Mouse (Mus musculus) forebrain, embryonic 16.5 days (tissue): ENCODE data around the gene Cyth1. TPM values are rescaled to one million over a fixed set of nuclear protein-coding genes. Genes with fewer than 3 reads are reported as not detected.

ENCODE experiments used
- ATAC-seq: fragments of 200-750 bp; cut with Nextera tagmentation; 2 replicates; pipeline ENCODE4 v1.8.0; 2017; ENCODE audit warnings: mild to moderate bottlenecking, moderate library complexity
- H3K27ac ChIP-seq: fragments of 300-500 bp; sonication (generic); 2 replicates; pipeline ENCODE4 v1.5.1; 2014; ENCODE audit warnings: low read length, control low read depth
- H3K27me3 ChIP-seq: fragments of 300-500 bp; sonication (generic); replicated peaks from 2 replicates; pipeline ENCODE4 v1.6.1; 2014; ENCODE audit warnings: low read length; ENCODE audit not compliant: control insufficient read depth, insufficient read depth
- H3K36me3 ChIP-seq: fragments of 300-500 bp; sonication (generic); 2 replicates; pipeline ENCODE4 v1.6.1; 2014; ENCODE audit not compliant: control insufficient read depth, insufficient read depth
- H3K4me1 ChIP-seq: fragments of 300-500 bp; sonication (generic); replicated peaks from 2 replicates; pipeline ENCODE4 v1.6.1; 2014; ENCODE audit warnings: low read length; ENCODE audit not compliant: control insufficient read depth, insufficient read depth
- H3K4me2 ChIP-seq: fragments of 300-500 bp; sonication (generic); 2 replicates; pipeline ENCODE4 v1.6.1; 2014; ENCODE audit warnings: mild to moderate bottlenecking, low read length, control low read depth
- H3K4me3 ChIP-seq: fragments of 300-500 bp; sonication (generic); replicated peaks from 2 replicates; pipeline ENCODE4 v1.5.1; 2014; ENCODE audit warnings: mild to moderate bottlenecking, low read length, control low read depth
- H3K9ac ChIP-seq: fragments of 300-500 bp; sonication (generic); replicated peaks from 2 replicates; pipeline ENCODE4 v1.6.1; 2014; ENCODE audit warnings: low read depth, low read length, control low read depth
- H3K9me3 ChIP-seq: fragments of 300-500 bp; sonication (generic); 2 replicates; pipeline ENCODE4 v1.6.1; 2016; ENCODE audit warnings: low read length; ENCODE audit not compliant: control insufficient read depth
- WGBS: fragments of 180-500 bp; shearing (Covaris S2); extraction: QIAGEN DNeasy Blood & Tissue Kit; methylation state at CpG from one replicate; pipeline ENCODE4 v1.1.7; 2014; 5-methylcytosine and 5-hydroxymethylcytosine counted together
- polyA plus RNA-seq: library from polyadenylated mRNA; unstranded; fragments of >200 nt; fragmentation: Nextera tagmentation; extraction: Ambion mirVana; gene quantifications from 2 replicates; pipeline ENCODE4 v1.2.1, GENCODE M21; 2015

Gene Cyth1
- polyA plus RNA-seq, 1 experiment from 2014 or later, result 32.1 TPM

DNA sequence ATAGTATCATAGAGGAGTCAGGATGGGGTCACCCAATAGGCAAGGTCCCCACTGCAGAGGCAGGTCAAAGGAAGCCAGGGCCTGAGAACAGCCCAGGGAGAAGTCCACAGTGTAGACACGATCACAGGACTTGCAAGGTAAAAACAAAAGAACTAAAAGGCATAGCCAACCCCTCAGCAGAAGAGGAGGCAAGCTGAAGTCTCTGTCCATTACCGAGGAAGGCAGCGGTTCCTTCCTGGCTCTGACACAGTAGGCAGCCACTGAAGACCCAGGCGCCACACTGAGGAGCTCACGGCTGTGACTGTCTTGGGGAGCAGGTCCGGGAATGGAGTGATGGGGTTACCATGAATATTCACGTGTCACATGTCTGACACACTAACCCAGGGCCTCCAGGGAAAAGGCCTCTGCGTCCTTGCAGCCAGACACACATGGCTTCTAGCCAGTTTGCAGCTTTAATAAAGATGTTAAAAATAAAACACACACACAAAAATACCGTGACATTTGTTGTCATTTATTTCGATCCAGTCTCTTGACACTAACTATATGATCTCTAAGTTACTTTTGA is 51.5 kb downstream of the Cyth1 start:
- H3K9ac ChIP-seq, result no peak overlapping the region

DNA sequence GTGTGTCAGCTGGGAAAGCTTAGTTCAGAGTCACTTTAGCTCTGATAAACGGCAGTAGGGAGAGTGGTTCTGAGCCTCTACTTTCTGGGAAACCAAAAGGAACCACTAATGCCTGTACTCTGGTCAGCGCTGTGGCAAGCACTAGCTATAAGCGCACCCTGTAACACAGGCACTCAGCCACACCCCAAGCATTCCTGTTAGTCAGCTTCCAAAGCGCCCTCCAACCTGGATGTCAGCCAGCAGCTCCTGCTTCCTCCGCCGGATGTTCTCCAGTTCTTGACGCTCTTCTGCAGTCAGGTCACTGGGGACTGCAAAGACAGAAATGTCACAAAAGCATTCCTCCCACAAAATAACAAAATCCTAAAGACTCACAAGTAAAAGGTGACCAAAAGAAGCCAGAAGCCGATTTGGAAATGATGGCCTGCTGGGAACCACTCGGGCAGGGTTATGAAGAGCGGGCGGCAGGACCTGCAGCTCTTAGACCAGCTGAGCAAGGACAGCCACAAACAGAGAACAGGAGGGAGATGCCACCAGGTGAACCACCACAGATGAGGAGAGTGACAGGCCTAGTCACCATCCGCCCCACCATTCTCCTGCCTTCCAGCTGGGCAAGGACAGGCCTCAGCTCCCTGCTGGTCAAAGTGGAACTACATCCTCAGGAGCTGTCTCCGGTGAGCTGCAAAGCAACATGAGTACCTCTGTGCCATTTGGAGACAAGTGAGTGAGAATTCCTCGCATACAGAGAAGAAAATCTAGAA is 54.8 kb downstream of the Cyth1 start:
- Histone ChIP-seq H3K4me3 (no peak overlapping the region), H3K9ac (no peak overlapping the region), H3K36me3 (peaks cover 10% of the 10 kb centered on the region), H3K4me2 (no peak overlapping the region), H3K27me3 (no peaks in the 10 kb centered on the region), H3K9me3 (no peaks in the 10 kb centered on the region), H3K27ac (no peak overlapping the region), H3K4me1 (peaks cover 36% of the 10 kb centered on the region)
- ATAC-seq, result no peak
- WGBS, result 68% methylated on average over 14 of the region's 14 CpGs

More for the DNA sequence above, 51.5 kb downstream of the Cyth1 start:
- Histone ChIP-seq H3K4me3 (no peak overlapping the region), H3K36me3 (peaks cover 5% of the 10 kb centered on the region; the same call in 1 of the 2 replicates), H3K9me3 (no peaks in the 10 kb centered on the region), H3K4me2 (peak overlapping the region; percentile 12; the same call in 1 of the 2 replicates), H3K4me1 (peaks cover 68% of the 10 kb centered on the region), H3K27ac (peak overlapping the region; percentile 73), H3K27me3 (no peaks in the 10 kb centered on the region)
- ATAC-seq, result 0 out of 2 replicates have a peak, but pooled peaks have one; percentile 24
- WGBS, result 46% methylated on average over 10 of the region's 10 CpGs

DNA sequence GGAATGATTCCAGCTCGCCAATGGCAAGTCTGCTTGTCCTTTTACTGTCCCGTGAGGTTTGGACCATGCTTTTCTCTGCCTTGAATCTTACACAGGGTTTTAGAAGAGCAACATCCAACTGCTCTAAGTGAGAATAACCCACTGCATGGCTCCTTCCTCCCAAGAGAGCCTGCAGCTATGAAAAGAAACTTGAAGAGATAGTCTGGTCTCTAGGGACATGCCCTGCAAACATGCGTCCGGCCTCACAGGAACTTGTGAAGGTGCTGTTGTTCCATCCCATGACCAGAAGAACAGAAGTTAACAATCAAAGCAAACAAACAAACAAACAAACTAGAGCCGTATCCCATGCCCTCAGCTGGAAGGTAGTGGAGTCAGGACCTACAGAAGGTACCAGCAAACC is 55.4 kb downstream of the Cyth1 start:
- Histone ChIP-seq H3K4me1 (peaks cover 30% of the 10 kb centered on the region), H3K9me3 (no peaks in the 10 kb centered on the region), H3K4me3 (no peak overlapping the region), H3K27me3 (no peaks in the 10 kb centered on the region), H3K36me3 (peaks cover 15% of the 10 kb centered on the region), H3K4me2 (no peak overlapping the region), H3K9ac (no peak overlapping the region), H3K27ac (no peak overlapping the region)
- no peak for ATAC-seq
- WGBS, result 89% methylated on average over 5 of the region's 5 CpGs

DNA sequence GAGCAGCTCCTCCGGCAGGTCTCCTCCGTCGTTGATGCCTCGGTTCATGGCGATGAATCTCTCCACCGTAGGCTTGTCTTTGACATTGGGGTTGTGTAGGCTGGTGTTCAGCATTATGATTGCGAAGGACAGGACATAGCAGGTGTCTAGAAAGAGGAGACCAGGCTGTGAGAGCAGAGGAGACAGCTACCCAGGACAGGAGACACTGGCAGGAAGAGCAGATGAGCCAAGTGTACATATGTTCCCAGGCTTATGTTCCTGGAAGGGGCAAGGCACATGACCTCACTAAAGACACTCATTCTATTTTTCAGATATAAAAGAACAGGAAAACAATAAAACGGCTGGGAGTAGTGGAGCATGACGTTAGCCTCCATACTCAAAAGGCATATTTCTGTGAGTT is 65.6 kb downstream of the Cyth1 start:
- Histone ChIP-seq H3K9me3 (no peaks in the 10 kb centered on the region), H3K4me3 (no peak overlapping the region), H3K36me3 (peaks cover 27% of the 10 kb centered on the region), H3K9ac (no peak overlapping the region), H3K4me2 (no peak overlapping the region), H3K27ac (no peak overlapping the region), H3K4me1 (no peaks in the 10 kb centered on the region), H3K27me3 (no peaks in the 10 kb centered on the region)
- WGBS, result 88% methylated on average over 9 of the region's 9 CpGs
- no peak for ATAC-seq

DNA sequence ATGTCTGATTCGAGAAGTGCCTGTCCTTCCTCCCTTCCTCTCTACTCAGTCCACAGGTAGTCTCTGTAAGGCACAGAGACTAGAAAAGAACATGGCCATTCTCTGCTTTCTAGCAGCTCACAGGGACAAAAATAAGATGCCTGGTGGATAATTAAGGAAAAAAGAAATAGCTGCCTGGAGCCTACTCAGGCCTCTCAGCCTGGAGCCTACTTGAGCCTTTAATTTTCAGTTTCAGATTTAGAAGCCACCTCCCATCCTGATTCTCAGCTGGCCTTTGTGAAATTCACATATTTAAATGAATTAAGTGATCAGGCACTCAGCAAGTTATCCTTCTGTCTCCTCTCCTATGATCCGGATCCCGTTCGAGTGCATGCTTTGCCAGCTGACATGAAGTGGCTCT is 66.0 kb downstream of the Cyth1 start:
- 86% methylated on average over 4 of the region's 4 CpGs for WGBS
- no peak overlapping the region for H3K9ac ChIP-seq
- no peak for ATAC-seq
- no peak overlapping the region for H3K4me3 ChIP-seq
- peaks cover 27% of the 10 kb centered on the region for H3K36me3 ChIP-seq
- no peak overlapping the region for H3K27ac ChIP-seq
- no peaks in the 10 kb centered on the region for H3K27me3 ChIP-seq
- no peaks in the 10 kb centered on the region for H3K9me3 ChIP-seq
- no peak overlapping the region for H3K4me2 ChIP-seq
- no peaks in the 10 kb centered on the region for H3K4me1 ChIP-seq

DNA sequence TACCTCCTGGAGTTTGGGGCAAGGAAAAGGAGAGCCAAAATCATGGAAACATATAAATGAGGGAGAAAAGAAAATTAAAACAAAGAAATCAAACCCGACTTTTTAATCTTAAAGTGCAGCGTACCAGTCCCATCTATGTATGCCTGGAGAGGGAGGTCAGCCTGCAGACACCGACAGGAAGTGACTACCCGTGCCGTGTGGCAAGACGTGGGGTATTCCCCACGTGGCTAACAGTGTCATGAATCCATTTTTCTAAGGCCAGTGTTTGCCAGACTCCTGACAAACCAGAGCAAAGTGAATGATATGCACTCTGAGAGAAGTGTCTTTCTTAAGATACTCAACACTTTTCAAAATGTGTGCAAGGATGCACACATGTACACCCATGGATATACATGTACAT is 68.2 kb downstream of the Cyth1 start:
- no peak overlapping the region for H3K27ac ChIP-seq
- H3K4me2 ChIP-seq, result no peak overlapping the region
- H3K4me3 ChIP-seq, result no peak overlapping the region
- H3K9ac ChIP-seq, result no peak overlapping the region
- H3K27me3 ChIP-seq, result no peaks in the 10 kb centered on the region
- H3K36me3 ChIP-seq, result peaks cover 27% of the 10 kb centered on the region
- no peaks in the 10 kb centered on the region for H3K9me3 ChIP-seq
- ATAC-seq, result no peak
- no peaks in the 10 kb centered on the region for H3K4me1 ChIP-seq
- 89% methylated on average over 7 of the region's 7 CpGs for WGBS

DNA sequence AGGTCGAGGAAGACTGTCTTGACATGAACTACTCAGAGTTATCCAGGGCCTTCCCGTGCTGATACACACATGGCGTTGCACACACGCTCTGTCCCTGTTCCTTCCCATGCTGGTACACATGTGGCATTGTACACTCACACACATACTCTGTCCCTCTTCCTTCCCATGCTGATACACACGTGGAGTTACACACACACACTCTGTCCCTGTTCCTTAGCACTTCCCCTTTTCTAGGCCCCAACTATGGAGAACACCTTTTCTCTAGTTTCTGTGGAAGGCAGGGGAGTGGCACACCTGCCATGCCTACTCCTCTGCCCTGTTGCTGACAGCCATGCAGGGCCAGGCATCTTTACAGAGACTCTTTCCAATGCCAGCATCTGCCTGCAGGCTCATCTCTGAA is 70.2 kb downstream of the Cyth1 start:
- no peak for ATAC-seq
- H3K4me1 ChIP-seq, result no peaks in the 10 kb centered on the region
- H3K4me2 ChIP-seq, result no peak overlapping the region
- no peaks in the 10 kb centered on the region for H3K9me3 ChIP-seq
- no peak overlapping the region for H3K27ac ChIP-seq
- H3K4me3 ChIP-seq, result no peak overlapping the region
- WGBS, result 86% methylated on average over 5 of the region's 5 CpGs
- H3K36me3 ChIP-seq, result peaks cover 27% of the 10 kb centered on the region
- H3K27me3 ChIP-seq, result no peaks in the 10 kb centered on the region
- no peak overlapping the region for H3K9ac ChIP-seq

DNA sequence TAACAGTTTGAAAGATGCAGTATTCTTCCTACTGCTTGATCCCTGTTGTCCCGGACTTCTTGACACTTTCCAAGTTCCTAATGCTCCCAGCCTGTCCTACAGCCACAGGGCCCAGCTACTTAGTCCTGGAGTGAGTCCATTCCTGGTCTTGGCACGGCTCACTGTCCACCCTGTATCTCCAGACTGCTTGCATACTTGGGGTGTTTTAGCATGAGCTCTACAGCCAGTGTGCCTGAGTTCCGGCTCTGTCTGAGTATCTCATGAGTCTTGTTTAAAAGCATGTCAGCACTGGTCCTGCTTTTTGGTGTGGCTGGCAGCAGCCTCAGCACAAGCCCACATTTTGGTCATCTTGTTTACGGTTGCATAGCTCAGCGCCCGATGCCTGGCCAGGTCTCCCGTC is 73.6 kb downstream of the Cyth1 start:
- 94% methylated on average over 7 of the region's 7 CpGs for WGBS
- Histone ChIP-seq H3K36me3 (0 out of 2 replicates have a peak, but pooled peaks cover 7% of the 10 kb centered on the region), H3K9ac (no peak overlapping the region), H3K27ac (no peak overlapping the region), H3K4me3 (no peak overlapping the region), H3K4me1 (no peaks in the 10 kb centered on the region), H3K9me3 (no peaks in the 10 kb centered on the region), H3K27me3 (no peaks in the 10 kb centered on the region), H3K4me2 (no peak overlapping the region)
- ATAC-seq, result no peak

DNA sequence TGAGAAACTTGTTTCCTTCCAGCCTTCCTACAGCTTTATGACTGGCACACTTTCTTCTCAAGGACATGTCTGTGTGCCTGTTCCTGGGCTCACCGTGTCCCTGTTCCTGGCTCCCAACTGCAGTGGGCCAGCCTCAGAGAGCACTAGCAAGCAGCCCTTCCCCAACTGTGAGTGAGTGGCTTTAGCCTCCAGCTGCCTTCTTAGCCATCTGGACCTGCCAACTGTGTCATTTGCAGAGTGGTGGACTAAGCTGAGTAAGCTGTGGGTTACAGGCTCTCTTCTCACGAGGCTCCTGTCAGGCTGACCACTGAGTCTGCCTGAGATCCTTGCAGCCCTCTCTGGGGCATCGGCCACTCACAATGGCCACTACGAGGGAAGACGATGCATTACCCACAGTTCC is 75.6 kb downstream of the Cyth1 start:
- ATAC-seq, result no peak
- WGBS, result 79% methylated on average over 5 of the region's 5 CpGs
- Histone ChIP-seq H3K27ac (no peak overlapping the region), H3K9ac (no peak overlapping the region), H3K9me3 (no peaks in the 10 kb centered on the region), H3K4me1 (no peaks in the 10 kb centered on the region), H3K4me2 (no peak overlapping the region), H3K27me3 (no peaks in the 10 kb centered on the region), H3K36me3 (peaks cover 8% of the 10 kb centered on the region; the same call in 1 of the 2 replicates), H3K4me3 (no peak overlapping the region)
